Mouse (Mus musculus): ENCODE data around the gene Dynlt1f. TPM values are rescaled to one million over a fixed set of nuclear protein-coding genes. Genes with fewer than 3 reads are reported as not detected.
A peak's percentile ranks its signal among the peaks of the same experiment; 100 is the strongest.
"Not testable (repeated sequence)": the region's sequence is repeated elsewhere in the genome, so short reads cannot be mapped to it uniquely, and the experiment has no call there.

Dynlt1f gene
- total and polyA plus RNA-seq, 2 experiments from 2014 or later = 148 to 213 TPM

DNA sequence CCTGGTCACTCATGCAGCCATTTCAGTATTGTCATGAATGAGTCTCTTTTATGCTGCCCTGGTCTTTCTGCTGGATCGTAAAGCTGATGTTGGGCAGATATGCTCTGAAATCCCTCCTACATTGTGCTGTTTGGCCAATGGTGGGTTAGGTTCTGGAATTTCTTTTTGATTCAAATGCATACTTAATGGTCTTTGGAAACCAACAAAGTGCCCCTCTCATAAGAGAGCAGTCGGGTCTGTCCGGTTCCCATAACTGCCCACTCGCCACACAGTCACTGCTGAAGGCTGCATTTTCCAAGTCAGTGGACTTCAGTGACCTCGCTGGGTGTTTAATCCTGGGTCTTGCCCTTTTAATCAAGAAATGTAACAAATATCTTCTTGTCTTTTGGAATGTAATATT, 28.0 kb upstream of the Dynlt1f start:
- not testable (repeated sequence) for ATAC-seq (ENCODE audit: insufficient read depth, low read depth); DNase-seq (ENCODE audit: low spot score); H3K4me3 ChIP-seq (ENCODE audit: low read depth, low read length); H3K27ac ChIP-seq (ENCODE audit: low read depth); H3K4me1 ChIP-seq (ENCODE audit: control insufficient read depth, insufficient read depth); H3K4me2 ChIP-seq (ENCODE audit: low read depth, low read length); H3K36me3 ChIP-seq (replicated peaks; ENCODE audit: control insufficient read depth, insufficient read depth, low read length); H3K9ac ChIP-seq (replicated peaks; ENCODE audit: low read depth, low read length); H3K27me3 ChIP-seq (ENCODE audit: control insufficient read depth, insufficient read depth, low read length); H3K9me3 ChIP-seq (replicated peaks; ENCODE audit: control insufficient read depth, low read length)
- no CpG with 5 or more reads among the region's 5 CpGs for WGBS

DNA sequence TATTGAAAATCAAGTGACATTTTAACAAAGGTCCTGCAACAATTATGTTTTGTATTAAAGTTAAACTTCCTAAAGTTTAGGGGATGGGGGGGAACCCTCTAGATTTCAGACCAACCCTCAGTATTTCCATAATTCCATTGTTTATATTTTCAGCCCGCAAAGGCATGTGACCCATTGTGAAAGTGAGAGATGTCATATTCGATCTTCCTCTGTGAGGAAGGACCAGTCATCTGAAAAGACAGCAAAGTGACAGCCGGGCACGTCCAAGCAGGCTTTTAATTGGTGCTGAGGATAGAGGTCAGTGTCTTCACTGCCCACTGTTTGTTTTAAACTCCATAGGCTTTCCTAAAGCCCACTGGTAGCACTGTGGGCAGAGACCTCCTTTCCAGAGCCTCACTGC, 26.0 kb upstream of the Dynlt1f start:
- not testable (repeated sequence) for H3K4me1 ChIP-seq (ENCODE audit: control insufficient read depth, insufficient read depth); H3K4me2 ChIP-seq (ENCODE audit: low read depth, low read length); H3K4me3 ChIP-seq (ENCODE audit: low read depth, low read length); ATAC-seq (ENCODE audit: insufficient read depth, low read depth); H3K27me3 ChIP-seq (ENCODE audit: control insufficient read depth, insufficient read depth, low read length); H3K36me3 ChIP-seq (replicated peaks; ENCODE audit: control insufficient read depth, insufficient read depth, low read length); H3K27ac ChIP-seq (ENCODE audit: low read depth); H3K9me3 ChIP-seq (replicated peaks; ENCODE audit: control insufficient read depth, low read length); DNase-seq (ENCODE audit: low spot score); H3K9ac ChIP-seq (replicated peaks; ENCODE audit: low read depth, low read length)
- WGBS = 74% methylated on average over 4 of the region's 4 CpGs

DNA sequence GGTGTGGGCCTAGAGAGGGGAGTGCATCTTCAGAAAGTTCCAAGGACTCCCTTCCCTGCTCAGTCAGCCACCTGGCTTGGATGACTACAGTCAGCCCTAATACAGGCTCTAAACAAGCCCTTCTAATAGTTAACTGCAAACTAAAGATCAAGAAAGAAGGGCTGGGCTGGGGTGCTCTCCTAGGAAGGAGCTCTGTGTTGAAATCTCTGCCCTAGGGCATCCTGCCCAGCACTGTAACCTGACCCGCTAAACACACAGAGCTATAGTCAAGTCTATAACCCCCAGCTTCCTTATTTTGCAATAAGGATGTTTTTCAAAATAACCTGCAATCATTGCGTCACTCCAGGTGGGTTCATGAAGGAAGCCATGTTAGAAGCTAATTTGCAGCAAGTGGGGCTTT, 22.4 kb upstream of the Dynlt1f start:
- ATAC-seq (ENCODE audit: insufficient read depth, low read depth); H3K9ac ChIP-seq (replicated peaks; ENCODE audit: low read depth, low read length); DNase-seq (ENCODE audit: low spot score); H3K4me1 ChIP-seq (ENCODE audit: control insufficient read depth, insufficient read depth); H3K4me2 ChIP-seq (ENCODE audit: low read depth, low read length); H3K36me3 ChIP-seq (replicated peaks; ENCODE audit: control insufficient read depth, insufficient read depth, low read length); H3K4me3 ChIP-seq (ENCODE audit: low read depth, low read length); H3K27me3 ChIP-seq (ENCODE audit: control insufficient read depth, insufficient read depth, low read length); H3K27ac ChIP-seq (ENCODE audit: low read depth); H3K9me3 ChIP-seq (replicated peaks; ENCODE audit: control insufficient read depth, low read length): not testable (repeated sequence)
- WGBS = 80% methylated on average over 1 of the region's 2 CpGs

DNA sequence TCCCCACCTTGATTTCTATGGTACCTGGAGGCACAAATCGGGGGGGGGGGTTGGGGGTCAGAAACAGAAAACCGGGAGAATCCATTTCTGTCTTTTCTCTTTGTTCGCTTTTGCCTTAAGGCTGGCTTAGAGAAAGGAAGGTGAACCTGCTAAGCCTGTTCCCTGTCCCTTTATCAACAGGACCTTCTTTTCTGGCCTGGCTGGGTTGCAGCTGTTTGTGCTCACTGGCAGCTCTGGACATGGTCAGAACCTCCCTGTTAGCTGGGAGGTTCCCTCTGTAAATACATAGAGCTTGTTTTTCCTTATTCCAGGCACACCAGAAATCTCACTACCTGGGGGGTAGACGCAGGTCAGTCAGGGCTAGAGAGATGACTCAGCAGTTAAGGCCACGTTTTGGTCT, 18.6 kb upstream of the Dynlt1f start:
- not testable (repeated sequence) for H3K4me2 ChIP-seq (ENCODE audit: low read depth, low read length); H3K36me3 ChIP-seq (replicated peaks; ENCODE audit: control insufficient read depth, insufficient read depth, low read length); H3K27me3 ChIP-seq (ENCODE audit: control insufficient read depth, insufficient read depth, low read length); DNase-seq (ENCODE audit: low spot score); H3K4me3 ChIP-seq (ENCODE audit: low read depth, low read length); H3K9me3 ChIP-seq (replicated peaks; ENCODE audit: control insufficient read depth, low read length); H3K4me1 ChIP-seq (ENCODE audit: control insufficient read depth, insufficient read depth); H3K27ac ChIP-seq (ENCODE audit: low read depth); H3K9ac ChIP-seq (replicated peaks; ENCODE audit: low read depth, low read length); ATAC-seq (ENCODE audit: insufficient read depth, low read depth)
- WGBS = 56% methylated on average over 5 of the region's 5 CpGs

DNA sequence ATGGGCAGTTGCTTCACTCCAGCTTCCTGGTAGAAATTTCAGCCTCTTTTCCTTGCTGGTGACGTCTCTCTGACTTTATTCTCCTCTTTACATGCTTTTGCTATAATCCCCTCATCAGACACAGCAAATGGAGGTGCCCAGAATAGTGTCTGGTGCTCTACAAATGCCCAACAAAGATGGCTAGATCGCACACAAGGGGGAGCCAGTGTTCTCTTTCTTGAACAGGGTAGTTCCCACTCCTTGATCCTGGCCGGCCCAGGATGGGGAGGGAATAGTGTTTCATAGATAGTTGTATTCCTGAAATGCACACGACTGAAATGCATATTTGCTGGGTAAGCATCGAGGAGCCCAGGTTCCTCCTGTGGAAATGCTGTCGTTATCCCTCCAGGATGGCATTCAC, 12.8 kb upstream of the Dynlt1f start:
- H3K36me3 ChIP-seq (replicated peaks; ENCODE audit: control insufficient read depth, insufficient read depth, low read length); H3K27ac ChIP-seq (ENCODE audit: low read depth); H3K4me3 ChIP-seq (ENCODE audit: low read depth, low read length); DNase-seq (ENCODE audit: low spot score); H3K9me3 ChIP-seq (replicated peaks; ENCODE audit: control insufficient read depth, low read length); H3K4me2 ChIP-seq (ENCODE audit: low read depth, low read length); ATAC-seq (ENCODE audit: insufficient read depth, low read depth); H3K9ac ChIP-seq (replicated peaks; ENCODE audit: low read depth, low read length); H3K27me3 ChIP-seq (ENCODE audit: control insufficient read depth, insufficient read depth, low read length); H3K4me1 ChIP-seq (ENCODE audit: control insufficient read depth, insufficient read depth): not testable (repeated sequence)
- WGBS = no CpG with 5 or more reads among the region's 6 CpGs

DNA sequence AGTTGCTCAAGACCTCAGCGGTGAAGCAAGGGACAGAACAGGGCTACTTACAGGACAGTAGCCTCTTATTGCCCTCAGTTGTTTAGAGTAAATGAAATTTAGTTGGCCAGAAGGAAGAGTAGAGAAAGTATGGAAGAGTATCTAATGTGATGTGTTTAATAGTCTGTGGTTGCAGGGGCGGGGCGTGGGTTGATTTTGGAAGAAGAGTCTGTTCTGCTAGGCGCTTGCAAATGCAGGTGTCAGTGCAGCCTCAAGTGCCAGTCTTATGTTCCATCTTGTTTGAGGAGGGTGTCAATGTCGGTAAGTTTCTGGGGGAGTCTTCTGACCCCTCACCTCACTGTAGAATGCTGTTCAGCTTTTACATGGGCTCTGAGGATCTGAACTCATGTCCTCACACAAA, 9.7 kb upstream of the Dynlt1f start:
- H3K36me3 ChIP-seq (replicated peaks; ENCODE audit: control insufficient read depth, insufficient read depth, low read length); H3K4me1 ChIP-seq (ENCODE audit: control insufficient read depth, insufficient read depth); H3K27me3 ChIP-seq (ENCODE audit: control insufficient read depth, insufficient read depth, low read length); H3K27ac ChIP-seq (ENCODE audit: low read depth); DNase-seq (ENCODE audit: low spot score); H3K9me3 ChIP-seq (replicated peaks; ENCODE audit: control insufficient read depth, low read length); ATAC-seq (ENCODE audit: insufficient read depth, low read depth); H3K4me3 ChIP-seq (ENCODE audit: low read depth, low read length); H3K4me2 ChIP-seq (ENCODE audit: low read depth, low read length); H3K9ac ChIP-seq (replicated peaks; ENCODE audit: low read depth, low read length): not testable (repeated sequence)
- WGBS = 71% methylated on average over 4 of the region's 5 CpGs

DNA sequence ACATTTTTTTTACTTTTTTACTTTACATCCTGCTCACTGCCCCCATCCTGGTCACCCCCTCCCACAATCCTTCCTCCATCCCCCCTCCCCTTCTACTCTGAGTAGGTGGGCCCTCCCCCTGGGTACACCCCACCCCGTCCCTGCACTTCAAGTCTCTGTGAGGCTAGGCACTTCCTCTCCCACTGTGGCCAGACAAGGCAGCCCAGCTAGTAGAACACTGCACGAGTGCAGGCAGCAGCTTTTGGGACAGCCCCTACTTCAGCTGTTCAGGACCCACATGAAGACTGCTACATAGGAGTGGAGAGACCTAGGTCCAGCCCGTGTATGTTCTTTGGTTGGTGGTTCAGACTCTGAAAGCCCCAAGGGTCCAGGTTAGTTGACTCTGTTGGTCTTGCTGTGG, 7.1 kb upstream of the Dynlt1f start:
- H3K27me3 ChIP-seq (ENCODE audit: control insufficient read depth, insufficient read depth, low read length); H3K27ac ChIP-seq (ENCODE audit: low read depth); H3K4me1 ChIP-seq (ENCODE audit: control insufficient read depth, insufficient read depth); H3K9me3 ChIP-seq (replicated peaks; ENCODE audit: control insufficient read depth, low read length); DNase-seq (ENCODE audit: low spot score); H3K4me2 ChIP-seq (ENCODE audit: low read depth, low read length); H3K36me3 ChIP-seq (replicated peaks; ENCODE audit: control insufficient read depth, insufficient read depth, low read length); H3K4me3 ChIP-seq (ENCODE audit: low read depth, low read length); ATAC-seq (ENCODE audit: insufficient read depth, low read depth); H3K9ac ChIP-seq (replicated peaks; ENCODE audit: low read depth, low read length): not testable (repeated sequence)
- 40% methylated on average over 3 of the region's 3 CpGs for WGBS

DNA sequence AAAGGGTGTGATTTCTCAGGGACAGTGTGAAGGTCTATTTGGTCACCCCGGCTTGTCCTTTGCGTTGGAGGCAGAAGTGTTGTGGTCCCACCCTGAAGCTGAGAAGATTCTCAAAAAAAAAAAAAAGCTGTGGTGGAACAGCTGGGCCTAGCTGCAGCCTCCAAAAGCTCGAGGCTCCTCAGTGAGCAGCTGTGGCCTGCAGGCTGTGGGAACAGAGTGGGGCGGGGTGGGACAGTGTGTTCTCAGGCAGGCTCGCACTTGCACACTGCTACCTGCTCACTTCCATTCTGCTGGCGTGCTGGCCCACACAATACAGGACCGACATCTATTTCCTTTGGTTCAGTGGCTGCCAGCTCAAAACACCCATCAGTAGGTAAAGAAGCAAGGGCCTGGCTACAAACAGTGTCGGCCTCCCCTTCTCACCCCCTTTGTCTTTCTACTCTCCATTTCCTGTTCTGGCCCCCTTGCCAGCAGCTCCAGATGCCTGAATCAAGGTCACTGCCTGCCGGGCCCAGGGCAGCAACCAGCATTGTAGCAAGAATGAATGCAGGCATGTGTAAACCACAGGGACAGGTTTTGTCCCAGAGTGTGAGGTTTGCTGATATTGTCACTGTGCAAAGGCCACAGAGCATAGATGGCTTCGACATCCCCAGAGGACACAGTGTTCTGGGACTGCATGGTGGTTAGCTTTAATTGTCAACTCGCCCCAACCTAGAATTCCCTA, 5.6 kb upstream of the Dynlt1f start:
- peak overlapping the region; percentile 11; the same call in 1 of the 2 replicates for H3K27ac ChIP-seq (ENCODE audit: low read depth)
- DNase-seq (ENCODE audit: low spot score) (peak; percentile 7), ATAC-seq (ENCODE audit: insufficient read depth, low read depth) (peak; percentile 59)
- H3K4me1 ChIP-seq (ENCODE audit: control insufficient read depth, insufficient read depth); H3K4me3 ChIP-seq (ENCODE audit: low read depth, low read length); H3K9me3 ChIP-seq (replicated peaks; ENCODE audit: control insufficient read depth, low read length); H3K36me3 ChIP-seq (replicated peaks; ENCODE audit: control insufficient read depth, insufficient read depth, low read length); H3K4me2 ChIP-seq (ENCODE audit: low read depth, low read length); H3K9ac ChIP-seq (replicated peaks; ENCODE audit: low read depth, low read length); H3K27me3 ChIP-seq (ENCODE audit: control insufficient read depth, insufficient read depth, low read length): not testable (repeated sequence)
- WGBS = 40% methylated on average over 7 of the region's 11 CpGs

DNA sequence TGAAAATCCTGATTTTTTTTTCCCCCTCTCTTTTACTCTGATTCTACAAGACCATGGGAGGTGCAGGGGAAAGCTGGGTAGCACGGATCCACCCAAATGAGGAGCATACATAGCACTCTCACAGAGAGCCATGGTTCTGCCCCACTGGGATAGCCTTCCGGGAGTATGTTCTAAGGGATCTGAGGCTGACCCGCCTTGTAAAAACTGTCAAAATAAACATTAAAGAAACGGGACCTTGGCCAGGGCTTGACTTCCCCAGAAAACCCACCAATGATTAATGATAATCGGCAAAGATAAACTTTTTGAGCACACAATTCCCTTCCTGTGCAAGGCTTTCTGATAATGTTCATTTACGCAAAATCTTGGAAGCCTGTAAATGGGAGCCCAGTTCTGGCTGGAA, 4.9 kb upstream of the Dynlt1f start:
- H3K4me3 ChIP-seq (ENCODE audit: low read depth, low read length); H3K4me2 ChIP-seq (ENCODE audit: low read depth, low read length); H3K4me1 ChIP-seq (ENCODE audit: control insufficient read depth, insufficient read depth); ATAC-seq (ENCODE audit: insufficient read depth, low read depth); H3K9ac ChIP-seq (replicated peaks; ENCODE audit: low read depth, low read length); H3K27ac ChIP-seq (ENCODE audit: low read depth); DNase-seq (ENCODE audit: low spot score); H3K36me3 ChIP-seq (replicated peaks; ENCODE audit: control insufficient read depth, insufficient read depth, low read length); H3K27me3 ChIP-seq (ENCODE audit: control insufficient read depth, insufficient read depth, low read length); H3K9me3 ChIP-seq (replicated peaks; ENCODE audit: control insufficient read depth, low read length): not testable (repeated sequence)
- 50% methylated on average over 6 of the region's 6 CpGs for WGBS

Measured in heart, postnatal 0 days (tissue).